Mouse (Mus musculus) embryo, embryonic 9.5 days (tissue): ENCODE data around the gene Rsu1.

Source experiments
- DNase-seq: peaks from one replicate; pipeline ENCODE4 v3.0.0-alpha.2; 2017; ENCODE audit errors: extremely low spot score

Rsu1 gene

DNA sequence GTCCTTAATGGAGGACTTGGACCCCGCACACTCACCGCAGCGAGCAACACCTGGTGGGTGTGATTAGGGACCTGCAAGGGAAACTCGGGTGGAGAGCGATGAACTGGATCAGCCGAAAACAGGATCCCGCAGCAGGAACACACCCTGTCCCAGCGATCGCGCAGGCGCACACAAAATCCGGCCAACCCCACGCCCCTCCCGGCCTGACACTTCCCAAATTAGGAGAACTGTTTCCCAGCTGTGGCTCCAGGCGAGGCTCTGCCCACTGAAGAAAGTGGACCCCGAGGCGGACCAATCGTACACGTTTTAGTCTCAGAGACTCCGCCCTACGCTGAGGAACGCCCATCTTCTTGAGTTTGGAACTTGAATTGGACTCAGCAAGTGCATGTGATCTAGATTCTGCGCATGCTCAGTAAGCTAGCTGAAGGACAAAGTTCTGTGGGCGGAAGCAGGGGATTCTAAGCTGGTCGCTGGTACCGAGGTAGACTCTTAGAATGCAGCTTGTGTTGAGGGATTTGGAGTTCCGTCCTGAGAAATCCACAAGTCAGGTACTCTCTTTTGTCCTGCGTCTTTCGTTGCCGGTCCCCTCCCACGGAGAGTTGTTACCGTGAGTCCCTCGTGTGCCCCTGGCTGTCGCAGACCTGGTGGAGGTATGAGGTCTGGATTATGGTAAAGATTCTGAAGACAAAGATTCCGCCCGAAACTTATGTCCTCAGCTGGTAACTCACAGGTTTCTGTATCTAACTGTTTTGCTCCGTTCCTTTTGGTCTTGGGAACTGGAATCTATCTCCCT lies at the start of gene Rsu1:
Gene Rsu1, minus strand, starts transcription at position 251 of the 793 bp plus-strand sequence.
- DNase-seq = peak; percentile 92

DNA sequence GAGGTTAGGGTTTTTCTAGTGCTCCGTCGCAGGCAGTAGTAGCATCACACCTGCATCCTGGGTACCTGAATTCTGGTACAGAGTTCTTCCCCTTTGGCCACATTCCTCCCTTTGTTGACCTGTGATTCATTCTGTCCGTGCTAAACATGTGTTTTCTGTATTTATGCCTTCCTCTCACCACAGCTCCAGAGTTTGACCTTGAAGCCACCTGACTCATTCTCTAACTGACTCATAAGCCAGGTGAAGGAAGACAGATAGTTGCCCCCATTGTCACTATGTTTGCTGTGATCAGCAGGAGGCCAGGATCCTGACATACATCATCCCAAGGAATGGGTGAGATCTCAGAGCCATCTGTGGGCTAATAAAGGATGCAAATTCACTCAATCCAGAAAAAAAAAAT lies 32.2 kb upstream of the Rsu1 start:
- DNase-seq = no peak

GRCm38 (mm10) chr2:13299031-13299430 lies 27.8 kb upstream of the Rsu1 start:
- peak; percentile 13 for DNase-seq

- no peak for DNase-seq
Observed at GRCm38 (mm10) chr2:13297733-13298132, 26.5 kb upstream of the Rsu1 start.

DNA sequence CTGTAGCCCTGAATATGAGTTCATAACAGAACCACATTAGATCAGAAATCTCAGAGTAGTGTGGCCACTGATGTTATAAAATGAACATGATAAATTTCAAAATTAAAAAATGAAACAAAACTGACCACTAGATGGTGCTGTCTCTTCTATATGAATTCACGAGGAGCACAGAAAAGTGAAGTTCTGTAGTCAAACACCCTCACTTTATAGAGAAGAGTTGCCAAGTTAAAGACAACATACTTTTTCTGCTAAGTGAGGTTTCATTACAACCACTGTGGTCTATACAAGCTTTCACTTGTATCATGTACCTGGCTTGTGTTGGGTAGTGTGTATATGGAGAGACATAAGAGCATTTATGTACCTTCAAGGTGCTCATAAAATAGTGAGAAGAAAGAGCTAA lies 19.4 kb upstream of the Rsu1 start:
- peak; percentile 39 for DNase-seq

DNA sequence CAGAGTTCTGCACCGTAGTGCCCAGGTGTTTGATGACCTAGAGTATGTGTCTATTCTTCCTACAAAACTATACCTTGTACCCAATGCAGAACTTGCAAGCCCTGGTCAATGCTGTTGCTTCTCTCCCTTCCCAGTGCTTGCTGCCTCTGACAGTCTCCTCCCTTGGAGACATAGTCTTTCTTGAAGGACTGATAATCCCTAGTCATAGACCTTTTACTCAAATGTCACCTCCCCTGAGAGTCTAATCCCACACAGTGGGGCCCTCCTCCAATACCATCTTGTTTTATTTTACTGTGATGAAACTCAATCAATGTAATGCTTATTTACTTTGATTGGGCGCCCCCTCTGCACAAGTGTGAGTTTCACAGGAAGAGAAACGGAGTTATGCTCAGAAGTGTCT lies 18.9 kb upstream of the Rsu1 start:
- no peak for DNase-seq

DNA sequence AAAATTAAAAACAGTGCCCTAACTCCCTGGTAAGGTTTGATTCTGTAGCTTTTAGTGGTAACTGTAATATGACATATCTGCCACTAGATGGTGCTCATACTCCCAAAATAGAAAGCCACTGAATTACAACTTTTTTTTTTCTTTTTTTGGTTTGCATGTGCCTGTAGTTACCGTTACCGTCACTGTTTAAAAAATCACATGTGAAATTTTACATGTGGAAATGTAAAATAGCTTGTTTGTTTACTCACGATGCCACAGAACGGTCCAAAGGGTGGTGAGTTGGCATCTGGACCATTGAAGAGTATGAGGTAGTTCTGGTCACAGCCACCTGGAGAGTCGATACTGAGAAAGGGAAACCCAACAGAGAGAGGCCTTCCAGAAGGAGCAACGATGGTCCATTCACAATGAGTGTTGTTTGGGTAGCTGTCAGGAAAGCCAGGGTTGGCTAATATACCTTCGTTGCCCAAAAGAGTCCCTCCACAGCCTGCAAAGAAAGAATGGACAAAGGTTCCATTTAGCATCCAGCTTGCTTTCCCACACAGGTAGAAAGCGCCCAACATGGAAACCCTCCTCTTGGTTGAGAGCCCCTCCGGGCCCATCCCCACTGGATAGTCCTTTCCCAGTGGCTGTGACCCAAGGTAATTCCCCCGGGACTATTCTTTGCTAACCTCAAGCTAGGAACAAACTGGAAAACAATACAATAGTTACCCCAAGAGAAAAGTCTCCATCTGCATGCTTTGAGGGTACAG lies 7.1 kb upstream of the Rsu1 start:
- peak; percentile 13 for DNase-seq

DNA sequence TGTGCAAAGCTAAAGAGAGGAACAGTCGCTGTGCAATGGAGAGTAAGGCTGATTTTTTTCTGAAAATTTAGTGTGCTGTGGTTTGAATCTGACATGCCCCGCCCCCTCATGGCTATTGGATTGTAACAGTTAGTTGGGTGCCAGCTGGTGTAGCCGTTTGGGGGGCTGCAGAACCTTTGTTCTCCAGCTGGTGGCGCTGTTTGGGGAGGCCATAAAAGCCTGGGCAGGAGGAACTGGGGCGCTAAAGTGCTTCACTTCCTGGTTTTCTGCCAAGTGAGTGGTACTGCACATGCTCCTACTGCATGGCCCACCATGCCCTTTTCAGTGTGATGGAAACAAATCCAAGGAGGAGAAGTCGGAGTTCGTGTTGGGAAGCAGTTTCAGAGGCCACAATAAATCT lies 4.7 kb upstream of the Rsu1 start:
- DNase-seq = no peak

- no peak for DNase-seq
Observed at GRCm38 (mm10) chr2:13270736-13271135, 479 bp downstream of the Rsu1 start.

- DNase-seq = no peak
Observed at GRCm38 (mm10) chr2:13268681-13269293, 2.4 kb downstream of the Rsu1 start.

DNA sequence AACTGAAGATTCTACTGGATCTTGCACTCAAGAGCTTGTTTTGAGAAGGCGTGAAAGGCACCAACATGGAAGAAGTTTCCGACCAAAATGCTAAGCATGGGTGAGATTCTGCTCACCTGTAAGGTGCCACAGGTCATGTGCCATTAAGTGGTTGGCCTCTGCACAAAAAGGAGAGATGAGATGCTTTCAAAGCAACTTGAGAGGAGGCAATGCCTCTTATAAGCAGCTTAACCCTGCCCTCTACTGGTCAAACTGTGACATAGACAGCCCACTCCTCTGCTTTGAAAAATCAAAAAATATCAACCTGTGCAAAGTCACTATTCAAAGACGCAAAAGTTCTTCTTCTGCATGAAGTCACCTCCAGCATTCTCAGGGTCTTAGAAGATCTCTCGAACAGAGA lies 6.3 kb downstream of the Rsu1 start:
- peak; percentile 51 for DNase-seq

- DNase-seq = no peak
Observed at GRCm38 (mm10) chr2:13263150-13263549, 8.1 kb downstream of the Rsu1 start.

- no peak for DNase-seq
Observed at GRCm38 (mm10) chr2:13258606-13259005, 12.6 kb downstream of the Rsu1 start.

DNA sequence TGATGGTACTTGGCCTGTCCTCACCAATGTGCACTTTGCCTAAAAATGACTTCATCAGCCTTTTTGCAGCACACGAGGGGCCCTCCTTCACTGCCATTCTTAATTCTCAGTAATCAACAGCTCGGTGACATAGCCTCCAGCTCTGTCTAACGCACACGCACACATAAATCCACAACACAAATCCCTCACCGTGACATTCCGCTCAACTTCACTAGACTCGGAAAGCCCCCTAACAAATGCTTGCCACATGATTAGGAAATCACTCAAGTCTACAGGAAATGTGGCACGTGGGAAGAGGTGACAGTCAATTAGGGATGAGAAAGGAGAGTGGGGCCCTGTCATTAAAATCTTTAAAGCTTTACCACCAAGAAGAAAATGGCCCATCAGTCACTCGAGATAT lies 30.5 kb downstream of the Rsu1 start:
- no peak for DNase-seq

DNA sequence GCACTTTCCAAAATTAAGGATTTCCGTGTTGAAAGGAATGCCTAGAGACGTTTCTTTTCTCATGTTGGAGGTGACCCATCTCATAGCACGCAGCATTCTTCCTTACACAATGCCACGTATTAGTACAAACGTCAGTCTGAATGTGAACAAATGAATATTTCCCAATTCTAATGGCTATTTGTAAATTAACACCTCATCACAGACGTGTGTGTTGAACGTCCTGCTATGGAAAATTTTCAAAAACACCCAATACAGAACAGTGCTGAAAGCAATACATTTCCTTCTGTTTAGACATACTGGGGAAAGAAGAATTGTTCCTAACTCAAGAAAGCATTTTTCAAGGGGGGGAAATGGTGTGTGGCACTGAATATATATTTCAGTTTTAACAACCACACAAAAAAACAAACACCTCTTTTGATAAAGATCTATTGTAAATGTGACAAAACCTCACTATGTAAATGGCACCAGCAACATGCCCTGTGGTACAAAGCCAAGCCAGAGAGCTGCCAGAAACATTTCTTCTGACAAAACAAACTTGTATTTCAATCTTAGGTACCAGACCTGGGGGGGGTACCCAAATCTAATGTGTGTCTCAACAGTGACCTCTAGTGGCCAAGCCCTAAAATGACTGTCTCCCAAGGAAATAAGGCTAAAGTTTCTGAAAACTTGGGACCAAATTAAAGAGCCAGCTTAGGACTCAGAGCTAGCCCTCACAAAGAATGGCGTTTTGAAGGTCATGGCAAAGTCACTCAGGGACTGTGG lies 33.9 kb downstream of the Rsu1 start:
- DNase-seq = peak; percentile 54

- DNase-seq = no peak
Observed at GRCm38 (mm10) chr2:13235696-13236095, 35.5 kb downstream of the Rsu1 start.

- no peak for DNase-seq
Observed at GRCm38 (mm10) chr2:13234796-13235195, 36.4 kb downstream of the Rsu1 start.

DNA sequence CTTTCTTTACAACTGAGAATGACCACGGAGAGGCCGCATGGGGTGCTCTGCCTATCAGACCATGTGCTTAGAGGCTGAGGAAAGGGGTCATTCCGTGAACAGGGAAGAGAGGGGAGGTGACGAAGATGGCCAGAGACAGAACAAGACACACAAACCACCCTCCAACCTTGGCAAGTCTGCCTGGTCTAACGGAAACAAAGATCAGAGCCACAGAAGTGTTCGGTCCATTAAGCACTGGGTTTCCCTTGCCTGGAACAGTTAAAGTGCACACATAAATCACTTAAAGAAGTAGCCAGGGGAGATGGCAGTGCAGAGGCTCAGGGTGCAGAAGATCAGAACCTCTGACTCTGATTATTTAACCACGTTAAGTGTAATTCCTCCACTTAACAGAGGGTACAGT lies 37.3 kb downstream of the Rsu1 start:
- DNase-seq = peak; percentile 46

DNA sequence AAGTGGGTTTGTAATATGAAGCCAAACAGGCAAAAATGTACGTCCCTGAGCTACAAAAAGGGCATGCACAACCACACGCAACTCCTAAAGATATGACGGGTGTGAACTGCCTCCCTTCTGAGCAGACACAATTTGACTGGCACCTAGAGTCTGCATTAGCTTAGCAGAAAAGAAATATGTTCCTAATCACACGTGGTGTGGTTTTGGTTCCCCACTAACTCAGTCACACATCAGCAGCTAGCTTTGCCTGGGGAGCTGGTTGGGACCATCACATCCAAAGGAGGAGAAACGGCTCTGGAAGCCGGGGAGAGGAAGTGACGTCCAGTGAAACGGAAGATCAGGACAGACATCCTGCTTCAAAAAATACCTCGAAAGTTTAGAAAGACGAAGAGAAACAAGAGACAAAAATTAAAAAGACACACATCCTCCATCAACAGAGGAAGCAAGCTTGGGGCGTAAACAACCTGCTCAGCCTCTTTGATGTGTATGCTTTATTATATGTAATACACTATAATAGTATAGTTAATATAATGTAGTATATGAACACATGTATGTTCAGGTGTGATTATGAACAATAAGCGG lies 37.9 kb downstream of the Rsu1 start:
- DNase-seq = no peak

GRCm38 (mm10) chr2:13232305-13232704 lies 38.9 kb downstream of the Rsu1 start:
- no peak for DNase-seq

- DNase-seq = no peak
Observed at GRCm38 (mm10) chr2:13229686-13230085, 41.5 kb downstream of the Rsu1 start.

DNA sequence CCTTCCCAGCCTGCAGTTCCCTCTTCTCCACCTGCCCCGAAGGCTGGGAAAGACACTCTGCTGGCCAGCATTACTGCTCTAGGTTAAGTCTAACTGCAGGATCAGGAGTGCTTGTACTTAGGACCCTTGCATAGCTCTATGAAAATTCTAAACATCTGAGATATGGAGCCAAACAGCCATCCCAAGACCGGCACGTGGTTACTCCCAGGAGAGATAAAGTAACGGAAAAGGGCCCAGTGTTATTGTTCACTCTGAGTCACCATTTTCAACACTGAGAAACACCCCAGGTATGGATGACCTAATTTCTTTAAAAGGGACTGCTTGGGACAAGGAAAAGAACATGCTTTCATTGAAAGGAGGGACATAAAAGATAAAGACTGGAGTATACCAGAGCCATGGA lies 45.2 kb downstream of the Rsu1 start:
- DNase-seq = no peak
